Mouse (Mus musculus) liver, embryonic 14.5 days (tissue): ENCODE data around the gene Ankrd55.

Source experiments
- CTCF ChIP-seq: IDR thresholded peaks from 2 replicates; pipeline ENCODE4 v1.5.1; 2016; ENCODE audit warnings: antibody characterized with exemption, low read depth, control low read depth
- EP300 ChIP-seq: IDR thresholded peaks from 2 replicates; pipeline ENCODE4 v1.6.1; 2016; ENCODE audit warnings: antibody characterized with exemption, low read depth

GRCm38 (mm10) chr13:112408701-112409100 is 120.5 kb downstream of the Ankrd55 start:
- TF ChIP-seq EP300 (no peak), CTCF (no peak)
